Mouse (Mus musculus): ENCODE measurements around the gene Tbx21. TPM values are rescaled to one million over a fixed set of nuclear protein-coding genes. Genes with fewer than 3 reads are reported as not detected.
A peak's percentile ranks its signal among the peaks of the same experiment; 100 is the strongest.

The Tbx21 gene
- polyA plus RNA-seq, 1 experiment from 2014 or later = 0.21 TPM

- H3K9ac ChIP-seq (ENCODE audit: low read length) = no peak overlapping the region
- H3K4me1 ChIP-seq (replicated peaks; ENCODE audit: control insufficient read depth, insufficient read depth, low read length) = peaks cover 10% of the 10 kb centered on the region
- peaks cover 41% of the 10 kb centered on the region for H3K27me3 ChIP-seq (ENCODE audit: control insufficient read depth, insufficient read depth, low read length)
- H3K9me3 ChIP-seq (ENCODE audit: control insufficient read depth, low read length) = no peaks in the 10 kb centered on the region
- H3K36me3 ChIP-seq (ENCODE audit: control insufficient read depth, insufficient read depth, low read length) = no peaks in the 10 kb centered on the region
- H3K4me2 ChIP-seq (ENCODE audit: low read depth, low read length, severe bottlenecking) = no peak overlapping the region
- H3K27ac ChIP-seq (ENCODE audit: low read depth, low read length) = no peak overlapping the region
- ATAC-seq (replicated peaks; ENCODE audit: low FRiP score) (no peak), DNase-seq (ENCODE audit: low spot score) (no peak)
- no peak overlapping the region for H3K4me3 ChIP-seq (ENCODE audit: low read depth, low read length)
- 81% methylated on average over 9 of the region's 9 CpGs for WGBS
These were observed 2.5 kb downstream of the Tbx21 start for GRCm38 (mm10) chr11:97112519-97113125.

GRCm38 (mm10) chr11:97108976-97109375 lies 6.2 kb downstream of the Tbx21 start:
- H3K27ac ChIP-seq (ENCODE audit: low read depth, low read length) = no peak overlapping the region
- no peaks in the 10 kb centered on the region for H3K36me3 ChIP-seq (ENCODE audit: control insufficient read depth, insufficient read depth, low read length)
- peaks cover 14% of the 10 kb centered on the region for H3K27me3 ChIP-seq (ENCODE audit: control insufficient read depth, insufficient read depth, low read length)
- H3K4me1 ChIP-seq (replicated peaks; ENCODE audit: control insufficient read depth, insufficient read depth, low read length) = no peaks in the 10 kb centered on the region
- H3K4me3 ChIP-seq (ENCODE audit: low read depth, low read length) = no peak overlapping the region
- DNase-seq (ENCODE audit: low spot score) (no peak), ATAC-seq (replicated peaks; ENCODE audit: low FRiP score) (no peak)
- no peak overlapping the region for H3K4me2 ChIP-seq (ENCODE audit: low read depth, low read length, severe bottlenecking)
- no peak overlapping the region for H3K9ac ChIP-seq (ENCODE audit: low read length)
- WGBS = 71% methylated on average over 16 of the region's 16 CpGs
- no peaks in the 10 kb centered on the region for H3K9me3 ChIP-seq (ENCODE audit: control insufficient read depth, low read length)

GRCm38 (mm10) chr11:97104091-97104483 lies 11.0 kb downstream of the Tbx21 start:
- no peak overlapping the region for H3K4me3 ChIP-seq (ENCODE audit: low read depth, low read length)
- H3K27ac ChIP-seq (ENCODE audit: low read depth, low read length) = no peak overlapping the region
- no peak for ATAC-seq (replicated peaks; ENCODE audit: low FRiP score)
- H3K9me3 ChIP-seq (ENCODE audit: control insufficient read depth, low read length) = no peaks in the 10 kb centered on the region
- no peaks in the 10 kb centered on the region for H3K4me1 ChIP-seq (replicated peaks; ENCODE audit: control insufficient read depth, insufficient read depth, low read length)
- no peaks in the 10 kb centered on the region for H3K27me3 ChIP-seq (ENCODE audit: control insufficient read depth, insufficient read depth, low read length)
- H3K36me3 ChIP-seq (ENCODE audit: control insufficient read depth, insufficient read depth, low read length) = no peaks in the 10 kb centered on the region
- H3K9ac ChIP-seq (ENCODE audit: low read length) = no peak overlapping the region
- 92% methylated on average over 9 of the region's 9 CpGs for WGBS
- no peak overlapping the region for H3K4me2 ChIP-seq (ENCODE audit: low read depth, low read length, severe bottlenecking)
- no peak for DNase-seq (ENCODE audit: low spot score)

- H3K4me3 ChIP-seq (ENCODE audit: low read depth, low read length) = no peak overlapping the region
- 93% methylated on average over 10 of the region's 10 CpGs for WGBS
These were observed 11.7 kb downstream of the Tbx21 start for GRCm38 (mm10) chr11:97103163-97104090.

GRCm38 (mm10) chr11:97101722-97102121 lies 13.4 kb downstream of the Tbx21 start:
- no peak overlapping the region for H3K9ac ChIP-seq (ENCODE audit: low read length)
- no peak overlapping the region for H3K4me2 ChIP-seq (ENCODE audit: low read depth, low read length, severe bottlenecking)
- peaks cover 10% of the 10 kb centered on the region for H3K27me3 ChIP-seq (ENCODE audit: control insufficient read depth, insufficient read depth, low read length)
- no peak overlapping the region for H3K27ac ChIP-seq (ENCODE audit: low read depth, low read length)
- WGBS = 20% methylated on average over 9 of the region's 9 CpGs
- H3K4me3 ChIP-seq (ENCODE audit: low read depth, low read length) = no peak overlapping the region
- H3K36me3 ChIP-seq (ENCODE audit: control insufficient read depth, insufficient read depth, low read length) = no peaks in the 10 kb centered on the region
- peak; percentile 83 for DNase-seq (ENCODE audit: low spot score)
- ATAC-seq (replicated peaks; ENCODE audit: low FRiP score) = no peak
- no peaks in the 10 kb centered on the region for H3K9me3 ChIP-seq (ENCODE audit: control insufficient read depth, low read length)
- no peaks in the 10 kb centered on the region for H3K4me1 ChIP-seq (replicated peaks; ENCODE audit: control insufficient read depth, insufficient read depth, low read length)

More at GRCm38 (mm10) chr11:97103163-97104090, 11.7 kb downstream of the Tbx21 start:
- H3K27me3 ChIP-seq (ENCODE audit: control insufficient read depth, insufficient read depth, low read length) = peaks cover 3% of the 10 kb centered on the region; the same call in 1 of the 2 replicates
- H3K9me3 ChIP-seq (ENCODE audit: control insufficient read depth, low read length) = no peaks in the 10 kb centered on the region
- no peaks in the 10 kb centered on the region for H3K4me1 ChIP-seq (replicated peaks; ENCODE audit: control insufficient read depth, insufficient read depth, low read length)
- H3K9ac ChIP-seq (ENCODE audit: low read length) = no peak overlapping the region
- no peak for ATAC-seq (replicated peaks; ENCODE audit: low FRiP score)
- H3K4me2 ChIP-seq (ENCODE audit: low read depth, low read length, severe bottlenecking) = no peak overlapping the region
- no peak for DNase-seq (ENCODE audit: low spot score)
- no peaks in the 10 kb centered on the region for H3K36me3 ChIP-seq (ENCODE audit: control insufficient read depth, insufficient read depth, low read length)
- H3K27ac ChIP-seq (ENCODE audit: low read depth, low read length) = no peak overlapping the region

- H3K36me3 ChIP-seq (ENCODE audit: control insufficient read depth, insufficient read depth, low read length) = no peaks in the 10 kb centered on the region
- DNase-seq (ENCODE audit: low spot score) = no peak
- H3K4me3 ChIP-seq (ENCODE audit: low read depth, low read length) = no peak overlapping the region
- peaks cover 10% of the 10 kb centered on the region for H3K27me3 ChIP-seq (ENCODE audit: control insufficient read depth, insufficient read depth, low read length)
- no peaks in the 10 kb centered on the region for H3K4me1 ChIP-seq (replicated peaks; ENCODE audit: control insufficient read depth, insufficient read depth, low read length)
- H3K9ac ChIP-seq (ENCODE audit: low read length) = no peak overlapping the region
- WGBS = 22% methylated on average over 18 of the region's 18 CpGs
- ATAC-seq (replicated peaks; ENCODE audit: low FRiP score) = no peak
- H3K4me2 ChIP-seq (ENCODE audit: low read depth, low read length, severe bottlenecking) = no peak overlapping the region
- H3K27ac ChIP-seq (ENCODE audit: low read depth, low read length) = no peak overlapping the region
- H3K9me3 ChIP-seq (ENCODE audit: control insufficient read depth, low read length) = no peaks in the 10 kb centered on the region
These were observed 16.3 kb downstream of the Tbx21 start for GRCm38 (mm10) chr11:97098791-97099190.

GRCm38 (mm10) chr11:97094600-97094999 lies 20.5 kb downstream of the Tbx21 start:
- H3K27me3 ChIP-seq (ENCODE audit: control insufficient read depth, insufficient read depth, low read length) = peaks cover 10% of the 10 kb centered on the region
- ATAC-seq (replicated peaks; ENCODE audit: low FRiP score) = no peak
- 72% methylated on average over 2 of the region's 2 CpGs for WGBS

GRCm38 (mm10) chr11:97086365-97086764 lies 28.8 kb downstream of the Tbx21 start:
- Histone ChIP-seq H3K4me1 (replicated peaks; ENCODE audit: control insufficient read depth, insufficient read depth, low read length) (no peaks in the 10 kb centered on the region), H3K9me3 (ENCODE audit: control insufficient read depth, low read length) (no peaks in the 10 kb centered on the region; the same call in 1 of the 2 replicates), H3K4me2 (ENCODE audit: low read depth, low read length, severe bottlenecking) (no peak overlapping the region), H3K27ac (ENCODE audit: low read depth, low read length) (no peak overlapping the region), H3K36me3 (ENCODE audit: control insufficient read depth, insufficient read depth, low read length) (no peaks in the 10 kb centered on the region), H3K9ac (ENCODE audit: low read length) (no peak overlapping the region), H3K27me3 (ENCODE audit: control insufficient read depth, insufficient read depth, low read length) (no peaks in the 10 kb centered on the region; the same call in 1 of the 2 replicates), H3K4me3 (ENCODE audit: low read depth, low read length) (no peak overlapping the region)
- ATAC-seq (replicated peaks; ENCODE audit: low FRiP score) (no peak), DNase-seq (ENCODE audit: low spot score) (no peak)
- 80% methylated on average over 6 of the region's 6 CpGs for WGBS

More at GRCm38 (mm10) chr11:97094600-97094999, 20.5 kb downstream of the Tbx21 start:
- Histone ChIP-seq H3K4me1 (replicated peaks; ENCODE audit: control insufficient read depth, insufficient read depth, low read length) (no peaks in the 10 kb centered on the region), H3K4me3 (ENCODE audit: low read depth, low read length) (no peak overlapping the region), H3K9ac (ENCODE audit: low read length) (no peak overlapping the region), H3K4me2 (ENCODE audit: low read depth, low read length, severe bottlenecking) (no peak overlapping the region), H3K9me3 (ENCODE audit: control insufficient read depth, low read length) (no peaks in the 10 kb centered on the region), H3K27ac (ENCODE audit: low read depth, low read length) (no peak overlapping the region), H3K36me3 (ENCODE audit: control insufficient read depth, insufficient read depth, low read length) (no peaks in the 10 kb centered on the region)
- DNase-seq (ENCODE audit: low spot score) = no peak

All from forebrain, embryonic 11.5 days (tissue).